Mouse (Mus musculus) intestine, postnatal 0 days (tissue): ENCODE results near the gene Apoe. TPM values are rescaled to one million over a fixed set of nuclear protein-coding genes. Genes with fewer than 3 reads are reported as not detected.

Source experiments
- ATAC-seq: fragments of 200-750 bp; cut with Nextera tagmentation; 2 replicates; pipeline ENCODE4 v1.8.0; 2017; ENCODE audit warnings: mild to moderate bottlenecking, moderate TSS enrichment, moderate library complexity
- H3K27ac ChIP-seq: fragments of 300-500 bp; sonication (generic); 2 replicates; pipeline ENCODE4 v1.5.1; 2014; ENCODE audit warnings: mild to moderate bottlenecking, low read depth, low read length, moderate library complexity
- H3K27me3 ChIP-seq: fragments of 300-500 bp; sonication (generic); replicated peaks from 2 replicates; pipeline ENCODE4 v1.6.1; 2014; ENCODE audit warnings: low read length, mixed read lengths; ENCODE audit not compliant: control insufficient read depth, insufficient read depth
- H3K36me3 ChIP-seq: fragments of 300-500 bp; sonication (generic); 2 replicates; pipeline ENCODE4 v1.6.1; 2014; ENCODE audit warnings: mild to moderate bottlenecking, moderate library complexity; ENCODE audit not compliant: control insufficient read depth, insufficient read depth
- H3K4me1 ChIP-seq: fragments of 300-500 bp; sonication (generic); replicated peaks from 2 replicates; pipeline ENCODE4 v1.6.1; 2014; ENCODE audit warnings: antibody characterized with exemption, low read length, mixed read lengths; ENCODE audit not compliant: control insufficient read depth, insufficient read depth
- H3K4me2 ChIP-seq: fragments of 300-500 bp; sonication (generic); replicated peaks from 2 replicates; pipeline ENCODE4 v1.6.1; 2014; ENCODE audit warnings: low read depth, mild to moderate bottlenecking, moderate library complexity
- H3K4me3 ChIP-seq: fragments of 300-500 bp; sonication (generic); 2 replicates; pipeline ENCODE4 v1.5.1; 2014; ENCODE audit warnings: low read depth, low read length
- H3K9ac ChIP-seq: fragments of 300-500 bp; sonication (generic); 2 replicates; pipeline ENCODE4 v1.6.1; 2014; ENCODE audit warnings: mild to moderate bottlenecking, low read depth, low read length
- H3K9me3 ChIP-seq: fragments of 300-500 bp; sonication (generic); 2 replicates; pipeline ENCODE4 v1.6.1; 2016; ENCODE audit warnings: mixed run types; ENCODE audit not compliant: control insufficient read depth
- CTCF ChIP-seq: sonication (generic); IDR thresholded peaks from 2 replicates; pipeline ENCODE4 v1.5.1; 2016; ENCODE audit warnings: low read depth, mild to moderate bottlenecking, control low read depth, antibody characterized with exemption, moderate library complexity
- WGBS: fragments of 180-500 bp; shearing (Covaris S2); extraction: QIAGEN DNeasy Blood & Tissue Kit; methylation state at CpG from one replicate; pipeline ENCODE4 v1.1.7; 2014; 5-methylcytosine and 5-hydroxymethylcytosine counted together
- polyA plus RNA-seq: library from polyadenylated mRNA; unstranded; fragments of >200 nt; fragmentation: Nextera tagmentation; extraction: Ambion mirVana; gene quantifications from 2 replicates; pipeline ENCODE4 v1.2.1, GENCODE M21; 2015

Apoe gene
- polyA plus RNA-seq, 1 experiment from 2014 or later, result 435 TPM

DNA sequence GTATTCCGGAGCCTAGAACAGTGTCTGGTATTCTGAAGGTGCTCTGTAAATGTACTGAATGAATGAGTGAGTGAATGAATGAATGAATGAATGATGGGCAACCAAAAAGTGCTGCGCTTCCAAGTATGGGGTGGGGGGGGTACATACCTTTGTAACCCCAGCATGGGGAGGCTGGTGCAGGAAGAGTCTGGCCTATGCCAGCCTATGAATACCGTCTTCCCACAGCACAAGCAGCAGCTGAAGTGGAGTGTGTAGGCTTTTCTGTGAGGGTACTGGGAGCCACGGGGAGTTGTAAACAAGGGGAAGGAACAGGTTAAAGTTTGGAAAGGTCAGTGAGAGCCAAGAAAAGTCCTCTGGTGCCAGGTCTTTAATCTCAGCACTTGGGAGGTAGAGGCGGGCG, 44.8 kb upstream of the Apoe start:
- Histone ChIP-seq H3K27ac (no peak overlapping the region), H3K9ac (no peak overlapping the region), H3K9me3 (no peaks in the 10 kb centered on the region), H3K4me3 (no peak overlapping the region), H3K4me2 (no peak overlapping the region), H3K27me3 (no peaks in the 10 kb centered on the region), H3K36me3 (peaks cover 35% of the 10 kb centered on the region; the same call in 1 of the 2 replicates), H3K4me1 (peaks cover 10% of the 10 kb centered on the region; the same call in 1 of the 2 replicates)
- WGBS, result 78% methylated on average over 6 of the region's 6 CpGs
- no peak for ATAC-seq
- TF ChIP-seq CTCF, result no peak

DNA sequence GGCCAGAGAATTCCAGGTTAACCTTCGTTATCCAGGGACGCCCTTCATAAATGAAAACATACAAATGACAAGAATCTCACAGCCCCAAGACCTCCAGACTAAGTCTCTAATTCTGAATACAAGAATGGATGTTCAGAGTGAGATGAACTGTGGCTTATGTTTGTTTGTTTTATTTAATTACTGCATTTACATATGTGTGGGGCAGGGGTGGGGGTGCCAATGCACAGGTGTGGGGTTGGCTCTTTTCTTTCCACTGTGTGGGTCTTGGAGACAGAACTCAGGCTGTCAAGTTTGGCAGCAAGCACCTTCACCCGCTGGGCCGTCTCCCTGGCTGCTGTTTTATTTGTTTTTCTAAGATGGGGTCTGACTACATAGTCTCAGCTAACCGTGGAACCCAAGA, 43.5 kb upstream of the Apoe start:
- H3K27me3 ChIP-seq, result no peaks in the 10 kb centered on the region
- no peak overlapping the region for H3K9ac ChIP-seq
- TF ChIP-seq CTCF, result no peak
- H3K27ac ChIP-seq, result no peak overlapping the region
- peaks cover 10% of the 10 kb centered on the region; the same call in 1 of the 2 replicates for H3K4me1 ChIP-seq
- no peak for ATAC-seq
- no peaks in the 10 kb centered on the region for H3K9me3 ChIP-seq
- no peak overlapping the region for H3K4me3 ChIP-seq
- 44% methylated on average over 5 of the region's 5 CpGs for WGBS
- peaks cover 44% of the 10 kb centered on the region for H3K36me3 ChIP-seq
- H3K4me2 ChIP-seq, result no peak overlapping the region

DNA sequence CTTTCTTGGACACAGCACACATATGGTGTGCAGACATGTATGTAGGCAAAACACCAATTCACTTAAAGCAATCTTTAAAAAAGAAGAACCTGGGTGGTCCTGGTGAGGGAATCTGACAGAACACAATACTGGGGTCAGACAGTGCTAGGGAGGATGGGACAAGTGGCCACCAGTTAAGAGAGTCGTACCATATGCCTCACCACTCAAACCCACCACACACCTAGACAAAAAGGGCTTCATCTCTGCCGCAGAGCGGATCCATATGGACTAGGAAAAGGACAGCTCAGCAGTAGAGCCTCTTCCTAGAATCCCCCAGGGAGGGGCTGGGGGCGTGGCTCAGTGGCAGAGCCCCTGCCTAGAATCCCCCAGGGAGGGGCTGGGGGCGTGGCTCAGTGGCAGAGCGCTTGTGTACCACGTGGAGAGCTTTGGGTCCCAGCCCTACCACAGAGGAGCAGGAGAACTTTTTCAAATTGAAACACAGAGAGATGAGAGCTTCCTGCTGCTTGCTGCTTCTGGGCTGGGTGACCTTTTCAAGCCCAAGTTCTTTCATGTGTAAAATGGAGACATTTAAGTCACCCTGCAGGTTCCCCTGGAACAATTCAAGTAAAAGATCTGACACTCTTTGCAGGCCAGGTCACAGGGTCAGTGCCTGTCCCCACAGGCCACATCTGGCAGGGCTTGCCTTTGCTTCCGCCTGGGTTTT, 42.5 kb upstream of the Apoe start:
- TF ChIP-seq CTCF, result no peak
- Histone ChIP-seq H3K4me1 (peaks cover 2% of the 10 kb centered on the region; the same call in 1 of the 2 replicates), H3K36me3 (peaks cover 54% of the 10 kb centered on the region), H3K4me3 (no peak overlapping the region), H3K27me3 (no peaks in the 10 kb centered on the region), H3K27ac (no peak overlapping the region), H3K4me2 (no peak overlapping the region), H3K9me3 (no peaks in the 10 kb centered on the region), H3K9ac (no peak overlapping the region)
- 28% methylated on average over 8 of the region's 8 CpGs for WGBS
- ATAC-seq, result no peak

DNA sequence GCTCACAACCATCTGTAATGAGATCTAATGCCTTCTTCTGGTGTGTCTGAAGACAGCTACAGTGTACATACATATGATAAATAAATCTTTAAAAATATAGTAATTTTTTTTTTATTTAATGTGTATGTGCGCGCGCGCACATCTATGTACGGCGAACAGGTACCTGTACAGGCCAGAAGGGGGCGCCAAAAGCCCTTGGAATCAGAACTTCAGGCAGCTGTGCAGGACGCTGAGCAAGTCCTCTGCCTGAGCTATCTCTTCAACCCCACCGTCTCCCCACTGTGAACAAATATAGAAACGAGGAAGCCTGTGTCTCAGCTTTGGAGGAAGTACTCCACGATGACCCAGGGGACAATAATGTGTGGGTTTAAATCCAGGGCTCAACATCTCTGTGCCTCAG, 41.3 kb upstream of the Apoe start:
- 88% methylated on average over 11 of the region's 11 CpGs for WGBS
- Histone ChIP-seq H3K4me1 (no peaks in the 10 kb centered on the region), H3K9ac (no peak overlapping the region), H3K27me3 (no peaks in the 10 kb centered on the region), H3K36me3 (peaks cover 56% of the 10 kb centered on the region), H3K4me2 (no peak overlapping the region), H3K9me3 (no peaks in the 10 kb centered on the region), H3K4me3 (no peak overlapping the region), H3K27ac (no peak overlapping the region)
- TF ChIP-seq CTCF, result peak; percentile 41
- no peak; the same call in 1 of the 2 replicates for ATAC-seq

DNA sequence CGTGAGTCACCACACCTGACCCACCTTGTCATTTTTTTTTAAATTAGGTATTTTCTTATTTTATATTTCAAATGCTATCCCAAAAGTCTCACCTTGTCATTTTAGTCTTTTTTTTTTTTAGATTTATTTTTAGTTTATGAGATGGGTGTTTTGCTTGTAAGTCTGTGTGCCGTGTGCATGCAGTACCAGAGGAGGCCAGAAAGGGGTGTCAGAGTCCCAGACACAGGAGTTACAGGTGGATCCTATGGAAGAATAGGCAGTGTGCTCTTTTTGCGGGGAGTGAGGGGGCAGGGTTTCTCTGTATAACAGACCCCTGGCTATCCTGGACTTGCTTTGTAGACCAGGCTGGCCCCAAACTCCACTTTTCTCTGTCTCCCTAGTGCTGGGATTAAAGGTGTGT, 39.8 kb upstream of the Apoe start:
- Histone ChIP-seq H3K4me3 (no peak overlapping the region), H3K4me2 (no peak overlapping the region), H3K4me1 (no peaks in the 10 kb centered on the region), H3K36me3 (peaks cover 64% of the 10 kb centered on the region), H3K27ac (no peak overlapping the region), H3K27me3 (no peaks in the 10 kb centered on the region), H3K9ac (no peak overlapping the region), H3K9me3 (no peaks in the 10 kb centered on the region)
- 87% methylated on average over 3 of the region's 3 CpGs for WGBS
- peak; percentile 68 for TF ChIP-seq CTCF
- no peak for ATAC-seq

DNA sequence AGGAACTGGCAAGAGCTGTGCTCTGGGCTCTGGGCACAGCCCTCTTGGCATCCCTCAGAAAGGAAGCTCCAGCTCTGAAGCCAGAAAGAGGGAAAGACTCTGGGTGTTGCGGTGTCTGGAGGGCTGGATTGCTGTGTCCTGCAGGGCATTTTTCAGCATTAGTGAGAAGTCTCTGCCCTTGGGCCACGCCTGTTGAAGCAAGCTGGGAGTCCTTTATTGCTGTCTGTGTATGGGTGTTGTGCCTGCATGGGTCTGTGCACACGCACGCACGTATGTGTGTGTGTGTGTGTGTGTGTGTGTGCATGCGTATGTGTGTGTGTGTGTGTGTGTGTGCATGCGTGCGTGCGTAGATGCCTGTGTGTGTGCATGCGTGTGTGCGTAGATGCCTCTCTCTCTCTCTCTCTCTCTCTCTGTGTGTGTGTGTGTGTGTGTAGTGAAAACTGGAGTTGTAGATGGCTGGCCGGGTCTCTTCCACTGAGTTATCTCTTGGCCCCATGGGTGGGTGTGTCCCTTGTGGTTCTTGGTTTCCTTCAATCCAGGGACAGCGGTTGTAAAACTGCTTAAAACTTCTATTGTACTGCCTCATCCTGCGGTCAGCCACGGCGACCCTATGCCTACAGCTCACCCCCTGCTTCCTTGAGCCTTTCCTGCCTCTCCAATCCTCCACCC, 37.5 kb upstream of the Apoe start:
- no peak for TF ChIP-seq CTCF
- H3K36me3 ChIP-seq, result peaks cover 69% of the 10 kb centered on the region
- no peak overlapping the region for H3K4me3 ChIP-seq
- 78% methylated on average over 16 of the region's 16 CpGs for WGBS
- no peak for ATAC-seq
- no peaks in the 10 kb centered on the region for H3K9me3 ChIP-seq
- H3K4me1 ChIP-seq, result no peaks in the 10 kb centered on the region
- H3K27me3 ChIP-seq, result no peaks in the 10 kb centered on the region
- H3K27ac ChIP-seq, result 0 out of 2 replicates have a peak overlapping the region, but pooled peaks have one; percentile 46
- no peak overlapping the region for H3K4me2 ChIP-seq
- no peak overlapping the region for H3K9ac ChIP-seq
